Mouse (Mus musculus): ENCODE measurements around the gene 1700067P10Rik. TPM values are rescaled to one million over a fixed set of nuclear protein-coding genes. Genes with fewer than 3 reads are reported as not detected.

1700067P10Rik gene
- total and polyA plus RNA-seq, 3 experiments, result not detected

DNA sequence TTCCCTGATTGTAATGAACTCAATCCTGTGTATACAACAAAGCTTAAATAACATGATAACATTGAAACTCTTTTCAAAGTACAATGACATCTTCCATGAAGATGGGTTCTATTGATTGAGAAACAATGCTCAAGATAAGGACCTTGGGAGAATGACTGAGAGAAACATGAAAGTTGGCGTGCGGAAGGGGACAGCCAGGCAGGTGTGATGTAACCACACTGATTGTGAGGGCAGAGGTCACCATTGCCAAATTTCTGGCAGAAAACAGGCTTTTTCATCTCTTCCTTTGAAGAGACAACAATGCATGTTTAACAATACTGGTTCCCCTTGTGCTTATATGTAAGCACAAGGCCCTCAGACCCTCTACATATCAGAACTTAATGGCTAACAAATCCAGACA, 43.7 kb downstream of the 1700067P10Rik start:
- H3K27ac ChIP-seq, result no peak overlapping the region
- H3K36me3 ChIP-seq (ENCODE audit: control insufficient read depth, insufficient read depth, low read length), result no peaks in the 10 kb centered on the region
- no peak for DNase-seq
- no peaks in the 10 kb centered on the region for H3K27me3 ChIP-seq (ENCODE audit: control insufficient read depth, insufficient read depth, low read length)
- no peak overlapping the region for H3K4me3 ChIP-seq
- intact Hi-C loops (cut with DNase I), result no loop called here
- TF ChIP-seq CTCF (IDR thresholded peaks at IDR 0.05) (no peak), EP300 (IDR thresholded peaks at IDR 0.05; ENCODE audit: insufficient read depth, low read depth, low read length) (no peak), POLR2A (IDR thresholded peaks at IDR 0.05; ENCODE audit: insufficient read depth, low read depth, low read length) (no peak)
- no peak overlapping the region for H3K9ac ChIP-seq (ENCODE audit: low read depth, low read length)
- WGBS, result 67% methylated on average over 2 of the region's 2 CpGs
- no peaks in the 10 kb centered on the region for H3K79me2 ChIP-seq (replicated peaks; ENCODE audit: control insufficient read depth, insufficient read depth, low read length)
- no peaks in the 10 kb centered on the region for H3K4me1 ChIP-seq (ENCODE audit: control insufficient read depth, insufficient read depth, low read length)

Other genes with a start within 250 kb of the 1700067P10Rik start
- gene Foxp4, start 164.7 kb upstream of the 1700067P10Rik start, total RNA-seq (2021), result 10 to 100 TPM; 10.0 to 11.7 TPM
- 10.2 and 13.7 TPM in 2 replicates for gene Foxp4, start 164.7 kb upstream of the 1700067P10Rik start, polyA plus RNA-seq (2012; rRNA removed)
- gene 1700122O11Rik, start 51.0 kb upstream of the 1700067P10Rik start, total RNA-seq (2021), result not detected
- not detected in 2 replicates for gene 1700122O11Rik, start 51.0 kb upstream of the 1700067P10Rik start, polyA plus RNA-seq (2012; rRNA removed)
- gene 9830107B12Rik, start 56.9 kb downstream of the 1700067P10Rik start, total RNA-seq (2021), result not detected
- 0.06 and 0.08 TPM in 2 replicates for gene 9830107B12Rik, start 56.9 kb downstream of the 1700067P10Rik start, polyA plus RNA-seq (2012; rRNA removed)
- not detected for gene A530064D06Rik, start 78.0 kb downstream of the 1700067P10Rik start, total RNA-seq (2021)
- gene A530064D06Rik, start 78.0 kb downstream of the 1700067P10Rik start, polyA plus RNA-seq (2012; rRNA removed), result 0.18 and 0.20 TPM in 2 replicates
- under 1 TPM in 1 of 2 experiments, not detected in 1; 0.10 TPM for gene Trem1, start 143.4 kb downstream of the 1700067P10Rik start, total RNA-seq (2021)
- 0.09 and 0.10 TPM in 2 replicates for gene Trem1, start 143.4 kb downstream of the 1700067P10Rik start, polyA plus RNA-seq (2012; rRNA removed)
- gene Trem3, start 158.5 kb downstream of the 1700067P10Rik start, total RNA-seq (2021), result under 1 TPM in 1 of 2 experiments, not detected in 1; 0.26 TPM
- gene Trem3, start 158.5 kb downstream of the 1700067P10Rik start, polyA plus RNA-seq (2012; rRNA removed), result 0.23 TPM in 1 of 2 replicates, not detected in the other
- under 1 TPM in 1 of 2 experiments, not detected in 1; 0.31 TPM for gene Treml4, start 175.0 kb downstream of the 1700067P10Rik start, total RNA-seq (2021)
- 0.76 and 1.9 TPM in 2 replicates for gene Treml4, start 175.0 kb downstream of the 1700067P10Rik start, polyA plus RNA-seq (2012; rRNA removed)
- 1 to 10 TPM in 1 of 2 experiments, under 1 TPM in 1; 0.91 to 3.1 TPM for gene Treml2, start 210.2 kb downstream of the 1700067P10Rik start, total RNA-seq (2021)
- gene Treml2, start 210.2 kb downstream of the 1700067P10Rik start, polyA plus RNA-seq (2012; rRNA removed), result 1.5 and 2.4 TPM in 2 replicates
- gene B430306N03Rik, start 226.8 kb downstream of the 1700067P10Rik start, total RNA-seq (2021), result under 1 TPM; 0.14 to 0.57 TPM
- 0.35 and 0.55 TPM in 2 replicates for gene B430306N03Rik, start 226.8 kb downstream of the 1700067P10Rik start, polyA plus RNA-seq (2012; rRNA removed)